Mouse (Mus musculus): ENCODE measurements around the gene Fhod1. TPM values are rescaled to one million over a fixed set of nuclear protein-coding genes. Genes with fewer than 3 reads are reported as not detected.

The Fhod1 gene
- polyA plus RNA-seq, 1 experiment from 2014 or later: 2.3 TPM

DNA sequence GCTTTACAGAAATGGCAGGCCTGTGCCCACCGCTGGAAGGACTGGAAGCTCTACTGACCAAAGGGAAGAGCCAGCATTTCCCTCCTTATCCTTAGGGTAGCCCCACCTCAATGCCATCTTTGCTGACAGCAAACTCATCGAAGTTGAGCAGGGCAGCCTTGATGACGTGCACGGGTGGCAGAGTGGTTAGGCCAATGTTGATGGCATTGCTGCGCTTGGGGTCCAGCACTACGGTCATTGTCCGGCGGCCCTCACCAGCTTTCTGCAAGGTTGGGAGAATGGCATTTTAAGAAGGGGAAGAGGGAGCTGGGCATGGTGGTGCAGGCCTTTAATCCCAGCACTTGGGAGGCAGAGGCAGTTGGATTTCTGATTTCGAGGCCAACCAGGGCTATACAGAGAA is 15.8 kb downstream of the Fhod1 start:
- WGBS: 92% methylated on average over 9 of the region's 9 CpGs
- H3K36me3 ChIP-seq: peaks cover 82% of the 10 kb centered on the region
- H3K4me3 ChIP-seq: no peak overlapping the region
- H3K4me2 ChIP-seq (replicated peaks): no peak overlapping the region
- no peak for ATAC-seq (ENCODE audit: insufficient number of reproducible peaks, insufficient read depth, low FRiP score, low TSS enrichment)
- H3K9ac ChIP-seq: no peak overlapping the region
- peaks cover 5% of the 10 kb centered on the region for H3K4me1 ChIP-seq
- H3K27ac ChIP-seq: no peak overlapping the region
- no peaks in the 10 kb centered on the region for H3K27me3 ChIP-seq
- no peaks in the 10 kb centered on the region for H3K9me3 ChIP-seq

DNA sequence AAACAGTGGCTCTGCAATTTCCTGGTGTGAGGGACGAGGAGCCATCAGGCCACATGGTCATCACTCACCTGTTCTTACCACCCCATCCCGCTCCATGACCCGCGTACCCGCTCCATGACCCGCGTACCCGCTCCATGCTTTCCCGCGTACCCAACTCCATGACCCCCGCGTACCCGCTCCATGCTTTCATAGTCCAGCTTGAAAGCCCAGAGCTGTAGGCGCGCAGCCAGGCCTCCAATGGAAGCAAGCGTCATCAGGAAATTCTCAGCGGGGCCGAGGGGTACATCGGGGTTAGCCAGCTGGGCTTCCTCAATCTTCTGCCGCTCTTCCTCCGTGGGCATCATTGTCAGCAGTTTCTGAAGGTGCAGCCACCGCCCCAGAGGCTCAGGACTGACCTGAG is 16.3 kb downstream of the Fhod1 start:
- Histone ChIP-seq H3K4me1 (peaks cover 5% of the 10 kb centered on the region), H3K36me3 (peaks cover 77% of the 10 kb centered on the region), H3K4me3 (no peak overlapping the region), H3K9ac (no peak overlapping the region), H3K27me3 (no peaks in the 10 kb centered on the region), H3K9me3 (no peaks in the 10 kb centered on the region), H3K27ac (no peak overlapping the region), H3K4me2 (replicated peaks) (no peak overlapping the region)
- no peak for ATAC-seq (ENCODE audit: insufficient number of reproducible peaks, insufficient read depth, low FRiP score, low TSS enrichment)
- 96% methylated on average over 22 of the region's 22 CpGs for WGBS

DNA sequence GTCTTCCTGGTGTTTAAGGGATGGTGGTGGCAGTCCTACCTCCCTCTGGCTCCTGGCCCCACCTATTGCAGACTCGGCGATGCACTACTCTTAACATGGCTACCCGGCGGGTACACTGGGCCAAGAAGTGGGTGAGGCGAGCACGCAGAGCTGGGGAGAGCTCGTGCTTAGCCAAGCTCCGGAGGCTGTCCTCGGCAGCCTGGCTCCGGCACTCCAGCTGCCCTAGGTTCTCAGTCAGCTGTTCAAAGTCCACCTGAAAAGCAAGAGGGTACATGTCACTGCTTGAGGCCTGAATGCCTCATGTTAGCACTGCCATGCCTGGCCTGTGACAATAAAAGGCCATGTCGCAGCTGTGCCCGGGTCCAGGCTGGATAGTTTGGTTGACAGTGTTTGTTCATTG is 17.4 kb downstream of the Fhod1 start:
- ATAC-seq (ENCODE audit: insufficient number of reproducible peaks, insufficient read depth, low FRiP score, low TSS enrichment): no peak
- no peak overlapping the region for H3K9ac ChIP-seq
- H3K27me3 ChIP-seq: no peaks in the 10 kb centered on the region
- H3K9me3 ChIP-seq: no peaks in the 10 kb centered on the region
- H3K4me2 ChIP-seq (replicated peaks): no peak overlapping the region
- H3K4me1 ChIP-seq: peaks cover 8% of the 10 kb centered on the region
- peaks cover 66% of the 10 kb centered on the region for H3K36me3 ChIP-seq
- H3K4me3 ChIP-seq: no peak overlapping the region
- H3K27ac ChIP-seq: no peak overlapping the region
- WGBS: 95% methylated on average over 12 of the region's 12 CpGs

DNA sequence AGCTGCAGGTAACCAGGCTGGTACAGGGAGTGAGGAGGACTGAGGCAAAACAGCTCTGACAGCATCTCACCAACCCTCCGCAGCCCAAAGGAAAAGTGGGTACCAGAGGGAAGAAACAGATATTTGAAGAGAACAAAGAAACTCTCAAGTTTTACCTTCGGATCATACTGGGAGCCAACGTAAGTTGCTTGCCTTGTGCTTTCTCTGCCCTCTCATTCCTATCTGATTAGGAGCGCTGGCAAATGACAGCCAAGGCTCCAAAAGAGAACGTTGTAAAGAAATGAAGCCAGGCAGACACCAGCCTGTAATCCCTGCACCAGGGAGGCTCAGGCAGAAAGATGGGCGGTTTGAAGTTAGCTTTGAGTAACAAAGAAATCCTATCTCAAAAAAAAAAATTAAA is 20.8 kb downstream of the Fhod1 start:
- Histone ChIP-seq H3K36me3 (peaks cover 51% of the 10 kb centered on the region), H3K9ac (peak overlapping the region; percentile 87), H3K27me3 (no peaks in the 10 kb centered on the region), H3K27ac (peak overlapping the region; percentile 82; the same call in 1 of the 2 replicates), H3K4me1 (peaks cover 13% of the 10 kb centered on the region), H3K9me3 (no peaks in the 10 kb centered on the region), H3K4me3 (peak overlapping the region; percentile 80), H3K4me2 (replicated peaks) (peak overlapping the region; percentile 84)
- no peak for ATAC-seq (ENCODE audit: insufficient number of reproducible peaks, insufficient read depth, low FRiP score, low TSS enrichment)
- 46% methylated on average over 6 of the region's 6 CpGs for WGBS

DNA sequence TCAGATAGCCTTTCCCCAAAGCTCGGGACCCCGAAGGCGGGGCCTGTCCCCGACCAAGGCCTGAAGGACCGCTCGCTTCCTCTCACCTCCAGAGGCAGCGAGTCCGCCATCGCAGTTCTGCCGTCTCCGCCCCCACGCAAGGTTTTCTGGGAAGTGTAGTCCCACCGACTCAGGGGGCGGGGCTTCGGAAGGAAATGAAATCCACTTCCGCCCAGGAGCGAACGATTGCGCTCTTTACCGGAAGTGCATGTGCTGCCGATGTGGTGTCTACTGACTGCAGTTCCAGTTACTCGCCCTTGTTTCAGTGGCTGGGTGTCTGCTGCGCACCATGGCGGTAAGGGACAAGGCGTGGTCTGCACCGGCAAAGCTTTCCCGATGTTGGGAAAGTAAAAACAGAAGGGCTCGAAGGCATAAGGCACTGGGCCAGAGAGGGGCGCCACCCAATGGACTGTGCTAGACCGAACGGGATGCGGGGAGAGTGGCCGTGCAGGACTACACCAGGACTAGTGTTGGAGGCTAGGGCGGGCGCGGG is 21.5 kb downstream of the Fhod1 start, which contains the start of the genes Lrrc29 and Tmem208:
TSS of gene Lrrc29 (minus strand) at position 138 of the 532 bp plus-strand sequence.
TSS of gene Tmem208 (plus strand) at position 214 of the 532 bp plus-strand sequence.
- Histone ChIP-seq H3K36me3 (peaks cover 43% of the 10 kb centered on the region), H3K27me3 (no peaks in the 10 kb centered on the region), H3K27ac (peak within 1 kb of the TSS; percentile 82), H3K9me3 (no peaks in the 10 kb centered on the region), H3K9ac (peak within 1 kb of the TSS; percentile 87), H3K4me3 (peak within 1 kb of the TSS; percentile 80), H3K4me1 (peaks cover 13% of the 10 kb centered on the region), H3K4me2 (replicated peaks) (peak within 1 kb of the TSS; percentile 86)
- peak; percentile 89 for ATAC-seq (ENCODE audit: insufficient number of reproducible peaks, insufficient read depth, low FRiP score, low TSS enrichment)
- WGBS: under 1% methylated on average over 36 of the region's 36 CpGs

DNA sequence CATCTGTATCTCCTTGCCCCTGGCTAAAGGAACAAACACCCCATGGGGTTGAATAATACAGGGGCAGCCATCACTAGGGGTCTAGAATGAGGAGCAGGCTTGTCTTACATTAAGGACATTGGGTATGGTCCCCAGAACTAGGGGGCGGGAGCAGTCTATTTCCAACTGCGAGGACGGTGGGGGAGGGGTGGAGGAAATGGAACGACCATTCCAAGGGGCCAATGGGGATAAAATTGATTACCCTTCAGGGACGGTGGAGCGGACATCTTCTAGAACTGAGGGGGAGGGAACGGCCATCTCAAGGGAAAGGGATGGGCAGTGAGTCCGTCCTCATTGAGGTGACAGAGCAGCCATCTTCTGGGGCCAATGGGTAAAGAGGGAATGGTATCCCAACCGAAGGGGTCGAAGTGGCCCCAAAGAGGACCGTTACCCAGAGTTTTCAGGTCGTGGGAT is 22.1 kb downstream of the Fhod1 start:
- no peaks in the 10 kb centered on the region for H3K27me3 ChIP-seq
- WGBS: 1% methylated on average over 12 of the region's 12 CpGs
- peaks cover 13% of the 10 kb centered on the region for H3K4me1 ChIP-seq
- H3K36me3 ChIP-seq: peaks cover 38% of the 10 kb centered on the region
- ATAC-seq (ENCODE audit: insufficient number of reproducible peaks, insufficient read depth, low FRiP score, low TSS enrichment): peak; percentile 42
- H3K27ac ChIP-seq: peak overlapping the region; percentile 82
- H3K9me3 ChIP-seq: no peaks in the 10 kb centered on the region
- peak overlapping the region; percentile 86 for H3K4me2 ChIP-seq (replicated peaks)
- H3K4me3 ChIP-seq: peak overlapping the region; percentile 80
- H3K9ac ChIP-seq: peak overlapping the region; percentile 87

DNA sequence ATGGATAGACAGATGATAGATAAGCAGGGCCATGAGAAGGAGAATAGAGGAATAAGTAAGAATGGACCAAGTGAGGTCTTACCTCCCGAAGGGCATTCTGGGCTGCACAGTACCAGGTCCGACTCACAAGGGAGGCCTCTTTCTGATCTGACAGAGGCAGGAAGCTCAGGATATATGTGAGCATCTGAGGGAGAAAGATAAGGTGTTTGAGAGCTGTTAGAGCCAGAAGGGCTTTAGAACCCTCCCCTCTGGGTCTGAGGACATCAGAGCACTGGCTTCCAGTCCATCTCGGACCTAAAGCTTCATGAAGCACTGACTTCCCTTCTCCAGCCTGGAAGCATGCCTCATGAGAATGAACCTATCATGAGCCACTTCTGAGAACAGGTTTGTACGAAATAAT is 24.6 kb downstream of the Fhod1 start:
- Histone ChIP-seq H3K9ac (no peak overlapping the region), H3K27ac (no peak overlapping the region), H3K4me1 (peaks cover 13% of the 10 kb centered on the region), H3K27me3 (no peaks in the 10 kb centered on the region), H3K4me3 (no peak overlapping the region), H3K9me3 (no peaks in the 10 kb centered on the region), H3K4me2 (replicated peaks) (no peak overlapping the region), H3K36me3 (peaks cover 30% of the 10 kb centered on the region)
- WGBS: 87% methylated on average over 4 of the region's 4 CpGs
- ATAC-seq (ENCODE audit: insufficient number of reproducible peaks, insufficient read depth, low FRiP score, low TSS enrichment): no peak

DNA sequence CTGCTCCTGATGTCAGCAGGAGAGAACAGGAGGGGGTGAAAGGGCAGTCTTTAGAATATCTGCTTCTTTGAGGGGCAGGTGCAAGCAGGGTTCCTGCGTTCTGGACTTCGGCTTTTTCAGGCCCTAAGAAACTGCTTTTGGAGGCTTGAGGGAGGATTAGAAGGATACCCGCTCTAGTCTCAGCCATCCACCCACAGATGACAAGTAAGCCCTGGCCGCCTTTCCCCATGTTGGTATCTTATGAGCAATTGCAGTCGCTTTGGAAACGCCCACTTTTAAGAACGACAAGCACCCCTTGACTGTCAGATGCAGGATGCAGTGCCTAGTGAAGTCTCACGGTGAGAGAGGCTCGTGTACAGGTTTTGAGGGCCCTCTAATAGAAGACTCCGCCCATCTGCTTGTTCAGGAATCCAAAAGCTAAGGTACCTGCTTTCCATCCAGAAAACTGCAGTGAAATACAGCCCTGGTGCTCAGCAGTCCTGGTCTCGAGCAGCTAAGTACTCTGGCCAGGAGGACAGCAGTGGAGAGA is 29.0 kb downstream of the Fhod1 start:
- Histone ChIP-seq H3K4me1 (no peaks in the 10 kb centered on the region), H3K4me2 (replicated peaks) (no peak overlapping the region), H3K9me3 (no peaks in the 10 kb centered on the region), H3K4me3 (no peak overlapping the region), H3K9ac (no peak overlapping the region), H3K36me3 (peaks cover 54% of the 10 kb centered on the region), H3K27ac (no peak overlapping the region), H3K27me3 (no peaks in the 10 kb centered on the region)
- ATAC-seq (ENCODE audit: insufficient number of reproducible peaks, insufficient read depth, low FRiP score, low TSS enrichment): no peak
- WGBS: 84% methylated on average over 11 of the region's 11 CpGs

DNA sequence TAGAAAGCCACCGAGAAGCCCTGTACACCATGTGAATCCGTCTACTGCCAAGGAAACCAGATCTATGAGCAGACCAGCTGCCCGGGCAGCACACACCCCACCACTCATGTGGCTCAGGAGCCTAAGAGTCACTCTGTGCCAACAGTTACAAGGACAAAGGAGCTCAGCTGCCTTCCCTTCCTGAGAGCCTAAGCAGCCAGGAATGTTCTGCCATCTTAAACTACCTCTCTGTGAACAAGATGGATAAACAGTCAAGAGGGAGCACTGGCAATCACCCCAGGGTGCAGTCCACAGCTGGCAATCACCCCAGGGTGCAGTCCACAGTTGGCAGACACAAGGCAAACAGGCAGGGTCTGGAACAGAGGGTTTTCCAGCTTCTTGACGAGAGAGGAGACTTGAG is 29.8 kb downstream of the Fhod1 start:
- Histone ChIP-seq H3K36me3 (peaks cover 59% of the 10 kb centered on the region), H3K27me3 (no peaks in the 10 kb centered on the region), H3K4me1 (no peaks in the 10 kb centered on the region), H3K9me3 (no peaks in the 10 kb centered on the region), H3K4me2 (replicated peaks) (no peak overlapping the region), H3K27ac (no peak overlapping the region), H3K4me3 (no peak overlapping the region), H3K9ac (no peak overlapping the region)
- no peak for ATAC-seq (ENCODE audit: insufficient number of reproducible peaks, insufficient read depth, low FRiP score, low TSS enrichment)
- WGBS: 95% methylated on average over 4 of the region's 4 CpGs

DNA sequence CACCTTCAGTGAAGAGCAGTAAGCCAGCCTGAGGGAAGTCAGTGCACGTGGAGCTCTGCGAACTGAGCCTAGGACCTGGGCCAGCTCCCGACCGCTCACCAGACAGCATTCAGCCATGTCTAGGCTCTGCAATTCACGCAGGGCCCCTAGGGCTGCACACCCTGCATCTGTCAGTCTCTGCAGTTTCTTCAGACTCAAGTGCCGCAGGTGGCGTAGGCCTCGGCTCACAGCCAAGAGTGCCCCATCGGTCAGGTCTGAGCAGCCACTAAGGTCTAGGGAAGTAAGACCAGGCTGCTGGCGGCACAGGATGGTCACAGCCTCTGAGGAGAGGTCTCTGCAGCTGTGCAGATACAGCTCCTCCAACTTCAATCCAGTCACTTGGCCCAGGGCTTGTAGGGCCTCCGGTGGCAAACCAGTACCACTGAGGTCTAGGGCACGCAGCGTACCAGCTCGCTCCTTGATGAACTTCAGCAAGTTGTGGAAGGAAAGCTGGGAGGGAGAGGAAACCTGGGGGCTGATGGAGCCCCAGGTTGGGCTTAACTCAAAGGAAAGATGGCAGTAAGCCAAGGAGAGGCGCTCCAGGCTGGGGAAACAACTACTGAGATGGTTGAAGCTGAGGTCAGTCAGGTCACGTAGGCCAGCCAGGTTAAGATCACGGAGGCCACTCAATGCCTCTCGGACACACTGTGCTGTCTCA is 32.5 kb downstream of the Fhod1 start:
- WGBS: 90% methylated on average over 18 of the region's 18 CpGs
- Histone ChIP-seq H3K9ac (no peak overlapping the region), H3K36me3 (peaks cover 69% of the 10 kb centered on the region), H3K4me3 (no peak overlapping the region), H3K27me3 (no peaks in the 10 kb centered on the region), H3K4me2 (replicated peaks) (no peak overlapping the region), H3K9me3 (no peaks in the 10 kb centered on the region), H3K4me1 (no peaks in the 10 kb centered on the region), H3K27ac (no peak overlapping the region)
- no peak for ATAC-seq (ENCODE audit: insufficient number of reproducible peaks, insufficient read depth, low FRiP score, low TSS enrichment)

DNA sequence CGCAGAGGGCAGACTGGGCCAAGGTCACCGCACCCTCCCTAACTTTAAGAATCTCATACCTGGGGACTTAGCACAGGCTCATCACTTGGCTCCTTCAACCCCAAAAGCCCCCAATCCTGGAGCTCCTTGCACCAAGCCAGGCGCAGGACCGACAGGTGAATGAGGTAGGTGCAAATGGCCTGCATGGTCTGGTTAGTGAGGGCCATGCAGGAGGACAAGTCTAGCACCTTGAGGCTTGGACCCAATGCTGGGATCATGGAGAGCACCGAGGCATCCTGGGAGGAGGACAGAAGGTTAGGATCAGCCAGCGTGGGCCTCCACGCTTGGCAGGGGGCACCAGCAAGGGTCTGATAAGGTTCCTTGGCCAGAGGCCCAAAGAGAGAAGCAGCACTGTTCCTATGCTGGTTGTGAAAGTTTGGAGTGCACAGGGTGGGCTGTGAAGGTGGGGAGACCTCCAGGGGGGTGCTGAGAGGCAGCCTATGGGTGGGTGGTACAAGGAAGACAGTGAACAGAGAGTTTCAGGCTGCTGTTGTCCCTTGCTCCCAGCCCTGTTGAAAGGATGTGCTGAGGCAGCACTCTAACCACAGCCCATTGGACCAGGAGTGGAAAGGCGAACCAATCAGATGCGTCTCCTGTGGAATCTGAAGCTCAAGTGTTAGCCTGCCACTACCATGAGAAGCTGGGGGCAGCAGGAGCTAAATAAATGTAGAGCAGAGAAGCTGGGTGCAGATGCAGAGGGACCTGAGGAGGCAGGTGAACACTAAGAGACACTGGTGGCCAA is 33.9 kb downstream of the Fhod1 start:
- Histone ChIP-seq H3K4me2 (replicated peaks) (no peak overlapping the region), H3K36me3 (peaks cover 59% of the 10 kb centered on the region), H3K9me3 (no peaks in the 10 kb centered on the region), H3K27me3 (no peaks in the 10 kb centered on the region), H3K4me3 (no peak overlapping the region), H3K9ac (no peak overlapping the region), H3K4me1 (no peaks in the 10 kb centered on the region), H3K27ac (no peak overlapping the region)
- ATAC-seq (ENCODE audit: insufficient number of reproducible peaks, insufficient read depth, low FRiP score, low TSS enrichment): no peak
- 79% methylated on average over 9 of the region's 9 CpGs for WGBS

Measured in embryonic facial prominence, embryonic 12.5 days (tissue).